Mouse (Mus musculus): Measurements from ENCODE around the gene Rundc1. TPM values are rescaled to one million over a fixed set of nuclear protein-coding genes. Genes with fewer than 3 reads are reported as not detected.
"Not testable (repeated sequence)": the region's sequence is repeated elsewhere in the genome, so short reads cannot be mapped to it uniquely, and the experiment has no call there.

Gene Rundc1
- polyA plus RNA-seq, 1 experiment from 2014 or later, result 29.0 TPM

DNA sequence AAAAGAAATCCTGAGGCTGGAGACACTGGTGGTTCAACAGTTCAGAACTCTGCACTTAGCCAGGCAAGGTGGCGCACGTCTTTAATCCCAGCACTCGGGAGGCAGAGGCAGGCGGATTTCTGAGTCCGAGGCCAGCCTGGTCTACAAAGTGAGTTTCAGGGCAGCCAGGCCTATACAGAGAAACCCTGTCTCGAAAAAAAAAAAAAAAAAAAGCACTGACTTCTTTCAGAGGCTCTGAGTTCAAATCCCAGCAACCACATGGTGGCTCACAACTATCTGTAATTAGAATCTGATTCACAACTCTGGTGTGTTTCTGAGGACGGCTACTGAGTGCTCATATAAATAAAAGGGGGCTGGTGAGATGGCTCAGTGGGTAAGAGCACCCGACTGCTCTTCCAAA, 22.0 kb downstream of the Rundc1 start:
- H3K4me1 ChIP-seq, result peaks cover 22% of the 10 kb centered on the region
- H3K9me3 ChIP-seq (replicated peaks); H3K4me2 ChIP-seq; ATAC-seq (ENCODE audit: low FRiP score); H3K27ac ChIP-seq (replicated peaks); H3K27me3 ChIP-seq (replicated peaks); H3K4me3 ChIP-seq (replicated peaks); H3K9ac ChIP-seq (replicated peaks): not testable (repeated sequence)
- peaks cover 21% of the 10 kb centered on the region for H3K36me3 ChIP-seq
- WGBS, result 89% methylated on average over 8 of the region's 8 CpGs

DNA sequence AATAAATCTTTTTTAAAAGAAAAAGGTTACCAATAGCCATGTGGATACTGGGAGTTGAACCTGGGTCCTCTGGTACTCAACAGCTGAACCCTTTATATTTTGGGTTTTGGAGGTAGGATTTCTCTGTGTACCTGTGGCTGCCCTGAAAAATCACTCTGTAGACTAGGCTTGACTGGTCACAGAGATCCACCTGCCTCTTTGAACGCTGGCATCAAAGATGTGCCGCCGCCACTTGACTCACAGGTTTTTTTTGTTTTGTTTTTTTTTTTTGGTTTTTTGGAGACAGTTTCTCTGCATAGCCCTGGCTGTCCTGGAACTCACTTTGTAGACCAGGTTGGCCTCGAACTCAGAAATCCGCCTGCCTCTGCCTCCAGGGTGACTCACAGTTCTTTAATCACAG, 22.9 kb downstream of the Rundc1 start:
- no peaks in the 10 kb centered on the region for H3K9me3 ChIP-seq (replicated peaks)
- peaks cover 22% of the 10 kb centered on the region for H3K4me1 ChIP-seq
- H3K4me3 ChIP-seq (replicated peaks), result no peak overlapping the region
- H3K36me3 ChIP-seq, result peaks cover 21% of the 10 kb centered on the region
- ATAC-seq (ENCODE audit: low FRiP score), result no peak
- WGBS, result 88% methylated on average over 5 of the region's 5 CpGs
- no peak overlapping the region; the same call in 1 of the 2 replicates for H3K27ac ChIP-seq (replicated peaks)
- no peaks in the 10 kb centered on the region for H3K27me3 ChIP-seq (replicated peaks)
- no peak overlapping the region for H3K9ac ChIP-seq (replicated peaks)
- H3K4me2 ChIP-seq, result no peak overlapping the region

DNA sequence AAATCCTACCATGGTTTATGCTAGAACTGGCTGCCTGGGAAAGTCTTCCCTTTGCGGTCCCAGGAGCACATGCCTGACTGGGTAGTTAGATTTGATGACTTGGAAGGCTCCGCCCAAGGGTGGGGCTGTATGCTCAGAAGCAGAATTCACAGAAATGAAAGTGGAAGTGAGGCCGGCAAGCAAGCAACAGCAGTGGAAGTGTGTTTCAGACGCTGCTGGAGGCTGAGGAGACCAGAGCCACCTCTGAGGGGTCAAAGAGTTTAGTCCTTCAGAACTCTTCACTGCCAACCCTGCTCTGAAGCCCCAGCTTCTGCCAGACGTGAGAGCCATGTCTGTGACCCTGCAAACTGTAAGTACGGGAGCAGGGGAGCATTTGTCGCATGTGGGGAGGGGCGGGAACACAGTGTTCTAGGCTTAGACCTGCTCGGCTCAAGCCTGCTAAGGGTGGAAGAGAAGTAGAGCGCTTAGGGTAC, 23.4 kb downstream of the Rundc1 start, which contains the start of gene Ifi35:
Gene Ifi35 (plus strand): TSS at position 134 of the 473 bp plus-strand sequence.
- Histone ChIP-seq H3K9ac (replicated peaks) (no peak within 1 kb of the TSS), H3K27ac (replicated peaks) (no peak within 1 kb of the TSS; the same call in 1 of the 2 replicates), H3K36me3 (peaks cover 21% of the 10 kb centered on the region), H3K4me3 (replicated peaks) (peak within 1 kb of the TSS; percentile 25), H3K27me3 (replicated peaks) (no peaks in the 10 kb centered on the region), H3K4me1 (peaks cover 17% of the 10 kb centered on the region), H3K4me2 (peak within 1 kb of the TSS; percentile 25), H3K9me3 (replicated peaks) (no peaks in the 10 kb centered on the region)
- no peak for ATAC-seq (ENCODE audit: low FRiP score)
- WGBS, result 38% methylated on average over 10 of the region's 10 CpGs

DNA sequence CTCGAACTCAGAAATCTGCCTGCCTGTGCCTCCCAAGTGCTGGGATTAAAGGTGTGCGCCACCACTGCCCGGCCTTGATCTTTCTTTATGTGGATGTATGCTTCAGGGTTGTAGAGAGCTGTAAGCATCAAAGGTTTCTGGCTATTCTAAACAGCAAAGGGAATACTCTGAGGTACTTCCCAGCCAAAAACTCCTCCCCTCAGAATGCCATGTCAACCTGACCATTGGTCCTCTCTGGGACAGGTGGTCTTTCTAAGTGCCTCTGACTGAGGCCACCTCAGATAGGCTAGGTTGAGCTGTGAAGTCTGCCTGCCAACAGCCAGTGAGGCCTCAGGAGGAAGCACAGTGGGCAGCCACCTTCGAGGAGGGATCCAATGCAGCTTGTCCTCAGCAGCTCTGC, 24.0 kb downstream of the Rundc1 start:
- Histone ChIP-seq H3K36me3 (peaks cover 17% of the 10 kb centered on the region), H3K4me3 (replicated peaks) (peak overlapping the region; percentile 25; the same call in 1 of the 2 replicates), H3K9me3 (replicated peaks) (no peaks in the 10 kb centered on the region), H3K27me3 (replicated peaks) (no peaks in the 10 kb centered on the region), H3K9ac (replicated peaks) (no peak overlapping the region), H3K4me2 (peak overlapping the region; percentile 25), H3K27ac (replicated peaks) (no peak overlapping the region), H3K4me1 (peaks cover 11% of the 10 kb centered on the region)
- 84% methylated on average over 4 of the region's 4 CpGs for WGBS
- no peak for ATAC-seq (ENCODE audit: low FRiP score)

GRCm38 (mm10) chr11:101449596-101449995, 24.7 kb downstream of the Rundc1 start:
- WGBS, result 81% methylated on average over 4 of the region's 4 CpGs

GRCm38 (mm10) chr11:101450394-101450793, 25.5 kb downstream of the Rundc1 start:
- peaks cover 4% of the 10 kb centered on the region for H3K36me3 ChIP-seq
- no peak overlapping the region for H3K4me2 ChIP-seq
- no peaks in the 10 kb centered on the region for H3K4me1 ChIP-seq
- no peak overlapping the region for H3K9ac ChIP-seq (replicated peaks)
- H3K27me3 ChIP-seq (replicated peaks), result no peaks in the 10 kb centered on the region
- H3K9me3 ChIP-seq (replicated peaks), result no peaks in the 10 kb centered on the region
- no peak overlapping the region for H3K4me3 ChIP-seq (replicated peaks)
- no peak overlapping the region for H3K27ac ChIP-seq (replicated peaks)
- 88% methylated on average over 3 of the region's 3 CpGs for WGBS
- ATAC-seq (ENCODE audit: low FRiP score), result no peak

More at GRCm38 (mm10) chr11:101449596-101449995, 24.7 kb downstream of the Rundc1 start:
- H3K4me1 ChIP-seq; ATAC-seq (ENCODE audit: low FRiP score); H3K4me2 ChIP-seq; H3K27ac ChIP-seq (replicated peaks); H3K9ac ChIP-seq (replicated peaks); H3K36me3 ChIP-seq; H3K27me3 ChIP-seq (replicated peaks); H3K9me3 ChIP-seq (replicated peaks); H3K4me3 ChIP-seq (replicated peaks): not testable (repeated sequence)

GRCm38 (mm10) chr11:101451536-101451935, 26.7 kb downstream of the Rundc1 start:
- 88% methylated on average over 10 of the region's 10 CpGs for WGBS
- Histone ChIP-seq H3K9ac (replicated peaks) (no peak overlapping the region), H3K27me3 (replicated peaks) (no peaks in the 10 kb centered on the region), H3K4me1 (no peaks in the 10 kb centered on the region), H3K4me3 (replicated peaks) (no peak overlapping the region), H3K9me3 (replicated peaks) (no peaks in the 10 kb centered on the region), H3K27ac (replicated peaks) (no peak overlapping the region), H3K4me2 (no peak overlapping the region), H3K36me3 (no peaks in the 10 kb centered on the region)
- no peak for ATAC-seq (ENCODE audit: low FRiP score)

DNA sequence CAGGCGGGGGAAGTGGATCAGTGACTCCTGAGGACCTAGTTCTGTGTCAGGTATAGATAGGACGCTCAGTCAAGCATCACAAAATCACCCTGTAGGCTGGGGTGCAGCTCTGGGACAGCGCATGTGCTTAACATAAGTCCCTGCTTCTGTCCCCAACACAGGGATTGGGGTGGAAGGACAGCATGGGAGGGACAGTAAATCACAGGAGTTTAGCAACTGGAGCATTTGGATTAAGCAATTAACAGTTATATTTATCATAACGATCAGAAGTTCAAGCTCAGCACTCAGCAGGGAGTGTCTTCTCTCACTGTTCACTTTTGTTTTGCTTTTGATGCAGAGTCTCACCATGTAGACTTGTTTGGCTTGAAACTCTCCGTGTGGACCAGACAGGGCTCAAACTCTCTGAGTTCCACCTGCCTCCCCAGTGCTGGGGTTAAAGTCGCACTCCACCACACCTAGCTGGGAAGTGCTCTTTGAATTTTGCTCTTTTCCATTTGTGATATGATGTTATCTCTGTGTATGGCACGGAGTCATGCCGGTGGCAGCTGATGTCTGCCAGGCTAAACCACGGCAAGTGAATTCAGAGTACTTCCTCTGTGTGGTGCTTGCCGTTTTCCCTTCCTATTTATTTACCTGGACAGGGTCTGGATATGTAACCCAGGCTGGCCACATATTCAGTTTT, 27.3 kb downstream of the Rundc1 start:
- Histone ChIP-seq H3K9me3 (replicated peaks) (no peaks in the 10 kb centered on the region), H3K27ac (replicated peaks) (no peak overlapping the region), H3K27me3 (replicated peaks) (no peaks in the 10 kb centered on the region), H3K9ac (replicated peaks) (no peak overlapping the region), H3K36me3 (peaks cover 5% of the 10 kb centered on the region), H3K4me1 (no peaks in the 10 kb centered on the region), H3K4me2 (no peak overlapping the region), H3K4me3 (replicated peaks) (no peak overlapping the region)
- ATAC-seq (ENCODE audit: low FRiP score), result no peak
- 72% methylated on average over 10 of the region's 10 CpGs for WGBS

GRCm38 (mm10) chr11:101454702-101455101, 29.8 kb downstream of the Rundc1 start:
- no peaks in the 10 kb centered on the region for H3K9me3 ChIP-seq (replicated peaks)
- no peak overlapping the region for H3K4me2 ChIP-seq
- H3K36me3 ChIP-seq, result peaks cover 28% of the 10 kb centered on the region
- no peak overlapping the region for H3K4me3 ChIP-seq (replicated peaks)
- no peak overlapping the region for H3K27ac ChIP-seq (replicated peaks)
- no peaks in the 10 kb centered on the region for H3K27me3 ChIP-seq (replicated peaks)
- no peaks in the 10 kb centered on the region for H3K4me1 ChIP-seq
- H3K9ac ChIP-seq (replicated peaks), result no peak overlapping the region
- ATAC-seq (ENCODE audit: low FRiP score), result no peak
- 43% methylated on average over 6 of the region's 6 CpGs for WGBS

GRCm38 (mm10) chr11:101455627-101456026, 30.7 kb downstream of the Rundc1 start:
- Histone ChIP-seq H3K9me3 (replicated peaks) (no peaks in the 10 kb centered on the region), H3K4me2 (no peak overlapping the region), H3K36me3 (peaks cover 37% of the 10 kb centered on the region), H3K9ac (replicated peaks) (no peak overlapping the region), H3K27ac (replicated peaks) (no peak overlapping the region), H3K27me3 (replicated peaks) (no peaks in the 10 kb centered on the region), H3K4me3 (replicated peaks) (no peak overlapping the region), H3K4me1 (no peaks in the 10 kb centered on the region)
- no peak for ATAC-seq (ENCODE audit: low FRiP score)
- 92% methylated on average over 7 of the region's 7 CpGs for WGBS

DNA sequence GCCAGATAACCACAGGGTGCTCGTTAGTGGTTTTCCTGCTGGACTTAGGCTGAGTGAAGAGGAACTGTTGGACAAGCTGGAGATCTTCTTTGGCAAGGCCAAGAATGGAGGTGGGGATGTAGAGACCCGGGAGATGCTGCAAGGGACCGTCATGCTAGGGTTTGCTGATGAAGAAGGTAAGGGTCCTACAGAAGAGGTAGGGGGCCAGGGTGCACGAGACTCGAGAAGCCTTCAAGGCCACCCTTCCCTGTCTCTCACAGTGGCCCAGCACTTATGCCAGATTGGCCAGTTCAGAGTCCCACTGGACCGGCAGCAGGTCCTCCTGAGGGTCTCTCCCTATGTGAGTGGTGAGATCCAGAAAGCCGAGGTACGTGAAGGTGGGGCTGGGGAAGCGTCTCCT, 32.7 kb downstream of the Rundc1 start:
- no peak overlapping the region for H3K4me2 ChIP-seq
- peaks cover 6% of the 10 kb centered on the region for H3K4me1 ChIP-seq
- no peak overlapping the region for H3K4me3 ChIP-seq (replicated peaks)
- ATAC-seq (ENCODE audit: low FRiP score), result no peak
- peaks cover 56% of the 10 kb centered on the region for H3K36me3 ChIP-seq
- WGBS, result 88% methylated on average over 9 of the region's 9 CpGs
- H3K9ac ChIP-seq (replicated peaks), result no peak overlapping the region
- no peaks in the 10 kb centered on the region for H3K27me3 ChIP-seq (replicated peaks)
- H3K27ac ChIP-seq (replicated peaks), result no peak overlapping the region
- no peaks in the 10 kb centered on the region for H3K9me3 ChIP-seq (replicated peaks)

- no peak overlapping the region for H3K4me3 ChIP-seq (replicated peaks)
- H3K27me3 ChIP-seq (replicated peaks), result no peaks in the 10 kb centered on the region
- H3K4me2 ChIP-seq, result no peak overlapping the region
- H3K9me3 ChIP-seq (replicated peaks), result no peaks in the 10 kb centered on the region
- H3K36me3 ChIP-seq, result peaks cover 59% of the 10 kb centered on the region
- H3K4me1 ChIP-seq, result peaks cover 11% of the 10 kb centered on the region
- no peak for ATAC-seq (ENCODE audit: low FRiP score)
- WGBS, result 85% methylated on average over 12 of the region's 12 CpGs
- no peak overlapping the region for H3K9ac ChIP-seq (replicated peaks)
- H3K27ac ChIP-seq (replicated peaks), result no peak overlapping the region
These were observed 33.3 kb downstream of the Rundc1 start for GRCm38 (mm10) chr11:101458217-101458616.

Measured in neural tube, embryonic 15.5 days (tissue).